ENCODE assay signal across 8 mouse cellular contexts in genomic region chr11:120235385-120236113, GRCm38 (mm10). TPM values are rescaled to one million over a fixed set of nuclear protein-coding genes. Genes with fewer than 3 reads are reported as not detected.
DNase-seq lines count a peak whose midpoint lies in the region; ATAC-seq and TF ChIP-seq lines count a peak whose summit lies in the region.

No protein-coding gene starts in this region.

- intact Hi-C loops in left cerebral cortex, adult 2 months (cut with DNase I): loop anchor here (1.0 to 5.0 kb wide), 2 partner anchors 47 to 112 kb away; partner anchors contain the start of gene Actg1
- intact Hi-C loops in left cerebral cortex, postnatal 14 days (cut with DNase I): loop anchor here (2.0 kb wide), 1 partner anchor 113 kb away; the partner anchor contains the start of gene Actg1

- H3K9ac ChIP-seq in hindbrain, embryonic 11.5 days (ENCODE audit: low read depth, low read length): peak overlapping the region; percentile 100
- H3K9ac ChIP-seq in limb, embryonic 15.5 days: peak overlapping the region; percentile 70
- H3K9ac ChIP-seq in neural tube, embryonic 12.5 days: peak overlapping the region; percentile 100

- DNase-seq in left cerebral cortex, adult 2 months (ENCODE audit: extremely low spot score in 1 of 2, low spot score in 2 of 2): peak in 1 of 2 experiments; percentile 45
- no peak for DNase-seq in left cerebral cortex, postnatal 14 days (ENCODE audit: low spot score in 2 of 2)
- DNase-seq in ZHBTc4 (ENCODE audit: low read depth, low spot score): peak; percentile 51
- peak; percentile 87 for DNase-seq in embryonic facial prominence, embryonic 10.5 days (ENCODE audit: low spot score)
- DNase-seq in hindbrain, embryonic 11.5 days (ENCODE audit: low spot score): peak; percentile 82
- no peak for DNase-seq in urinary bladder, postnatal 10 days (ENCODE audit: low spot score)

- H3K9me3 ChIP-seq in embryonic facial prominence, embryonic 10.5 days: no peaks in the 10 kb centered on the region
- no peaks in the 10 kb centered on the region for H3K9me3 ChIP-seq in hindbrain, embryonic 11.5 days (ENCODE audit: control insufficient read depth, low read length)
- H3K9me3 ChIP-seq in limb, embryonic 15.5 days: no peaks in the 10 kb centered on the region
- H3K9me3 ChIP-seq in neural tube, embryonic 12.5 days: no peaks in the 10 kb centered on the region

- no peak for TF ChIP-seq CTCF in left cerebral cortex, adult 2 months (IDR thresholded peaks at IDR 0.05)

- peak overlapping the region; percentile 95 for H3K27ac ChIP-seq in left cerebral cortex, adult 2 months
- H3K27ac ChIP-seq in embryonic facial prominence, embryonic 10.5 days (replicated peaks): peak overlapping the region; percentile 100
- peak overlapping the region; percentile 99 for H3K27ac ChIP-seq in hindbrain, embryonic 11.5 days (ENCODE audit: low read depth, low read length)
- peak overlapping the region; percentile 91 for H3K27ac ChIP-seq in limb, embryonic 15.5 days
- peak overlapping the region; percentile 98 for H3K27ac ChIP-seq in neural tube, embryonic 12.5 days

- WGBS in embryonic facial prominence, embryonic 10.5 days: under 1% methylated on average over 40 of the region's 40 CpGs
- under 1% methylated on average over 31 of the region's 40 CpGs for WGBS in hindbrain, embryonic 11.5 days
- under 1% methylated on average over 39 of the region's 40 CpGs for WGBS in limb, embryonic 15.5 days
- under 1% methylated on average over 40 of the region's 40 CpGs for WGBS in neural tube, embryonic 12.5 days

- H3K4me3 ChIP-seq in left cerebral cortex, adult 2 months: peak overlapping the region; percentile 89
- peak overlapping the region; percentile 85 for H3K4me3 ChIP-seq in embryonic facial prominence, embryonic 10.5 days
- peak overlapping the region; percentile 87 for H3K4me3 ChIP-seq in hindbrain, embryonic 11.5 days (ENCODE audit: low read depth, low read length)
- H3K4me3 ChIP-seq in limb, embryonic 15.5 days: peak overlapping the region; percentile 81
- peak overlapping the region; percentile 97 for H3K4me3 ChIP-seq in neural tube, embryonic 12.5 days

- no peaks in the 10 kb centered on the region for H3K27me3 ChIP-seq in embryonic facial prominence, embryonic 10.5 days (replicated peaks; ENCODE audit: low read depth, poor library complexity, severe bottlenecking)
- no peaks in the 10 kb centered on the region for H3K27me3 ChIP-seq in hindbrain, embryonic 11.5 days (ENCODE audit: control insufficient read depth, insufficient read depth, low read length)
- H3K27me3 ChIP-seq in limb, embryonic 15.5 days: no peaks in the 10 kb centered on the region
- no peaks in the 10 kb centered on the region for H3K27me3 ChIP-seq in neural tube, embryonic 12.5 days (replicated peaks)

- ATAC-seq in hindbrain, embryonic 11.5 days (ENCODE audit: low FRiP score): no peak
- no peak for ATAC-seq in limb, embryonic 15.5 days (ENCODE audit: insufficient number of reproducible peaks, low FRiP score, low TSS enrichment, low read depth)
- no peak for ATAC-seq in neural tube, embryonic 12.5 days (ENCODE audit: low FRiP score, low read depth)

- peaks cover 12% of the 10 kb centered on the region for H3K36me3 ChIP-seq in embryonic facial prominence, embryonic 10.5 days (replicated peaks)
- no peaks in the 10 kb centered on the region for H3K36me3 ChIP-seq in hindbrain, embryonic 11.5 days (ENCODE audit: control insufficient read depth, insufficient read depth, low read length)
- H3K36me3 ChIP-seq in limb, embryonic 15.5 days: no peaks in the 10 kb centered on the region
- peaks cover 8% of the 10 kb centered on the region for H3K36me3 ChIP-seq in neural tube, embryonic 12.5 days

- H3K4me1 ChIP-seq in embryonic facial prominence, embryonic 10.5 days: peaks cover 58% of the 10 kb centered on the region
- peaks cover 14% of the 10 kb centered on the region for H3K4me1 ChIP-seq in hindbrain, embryonic 11.5 days (replicated peaks; ENCODE audit: control insufficient read depth, insufficient read depth, low read length)
- peaks cover 53% of the 10 kb centered on the region for H3K4me1 ChIP-seq in limb, embryonic 15.5 days
- H3K4me1 ChIP-seq in neural tube, embryonic 12.5 days: peaks cover 33% of the 10 kb centered on the region

- peak overlapping the region; percentile 95 for H3K4me2 ChIP-seq in hindbrain, embryonic 11.5 days (replicated peaks; ENCODE audit: low read depth, low read length)
- peak overlapping the region; percentile 96 for H3K4me2 ChIP-seq in limb, embryonic 15.5 days
- H3K4me2 ChIP-seq in neural tube, embryonic 12.5 days (replicated peaks): peak overlapping the region; percentile 98

RNA-seq across cellular contexts. Expression of gene Bahcc1, which starts 2.8 kb away (rescaled TPM):
- 10 to 100 TPM; 20.6 to 21.3 TPM for total RNA-seq in left cerebral cortex, adult 2 months (2021)
- 10 to 100 TPM; 16.4 to 17.6 TPM for total RNA-seq in left cerebral cortex, postnatal 14 days (2021)
- 18.0 and 18.4 TPM in 2 replicates for polyA plus RNA-seq in embryonic facial prominence, embryonic 10.5 days (2016; fragmentation: Nextera tagmentation; extraction: Ambion mirVana)
- 18.1 and 23.1 TPM in 2 replicates for polyA plus RNA-seq in hindbrain, embryonic 11.5 days (2014; fragmentation: Nextera tagmentation; extraction: Ambion mirVana)
- polyA plus RNA-seq in limb, embryonic 15.5 days (2015; fragmentation: Nextera tagmentation; extraction: Ambion mirVana): 5.8 and 6.7 TPM in 2 replicates
- 21.6 and 22.8 TPM in 2 replicates for polyA plus RNA-seq in neural tube, embryonic 12.5 days (2016; fragmentation: Nextera tagmentation; extraction: Ambion mirVana)

Comparison
In these comparisons a context has a peak if more than half of its experiments do, and no peak if none do; other contexts are left out.
1. DNase-seq: peak in ZHBTc4 (single experiment), embryonic facial prominence, embryonic 10.5 days (single experiment) and hindbrain, embryonic 11.5 days (single experiment); none in left cerebral cortex, postnatal 14 days (0 of 2) and urinary bladder, postnatal 10 days (single experiment).
2. Peak in every context shown above with its lines, with median percentiles within 50 percentile points of each other: H3K27ac ChIP-seq, H3K4me3 ChIP-seq, H3K4me2 ChIP-seq and H3K9ac ChIP-seq.